Mouse (Mus musculus) urinary bladder, postnatal 14 days (tissue): ENCODE data around the gene Prss57.
A peak's percentile ranks its signal among the peaks of the same experiment; 100 is the strongest.

ENCODE experiments used
- DNase-seq: peaks from one replicate; pipeline ENCODE4 v3.0.0; 2021; ENCODE audit warnings: low spot score

The Prss57 gene

DNA sequence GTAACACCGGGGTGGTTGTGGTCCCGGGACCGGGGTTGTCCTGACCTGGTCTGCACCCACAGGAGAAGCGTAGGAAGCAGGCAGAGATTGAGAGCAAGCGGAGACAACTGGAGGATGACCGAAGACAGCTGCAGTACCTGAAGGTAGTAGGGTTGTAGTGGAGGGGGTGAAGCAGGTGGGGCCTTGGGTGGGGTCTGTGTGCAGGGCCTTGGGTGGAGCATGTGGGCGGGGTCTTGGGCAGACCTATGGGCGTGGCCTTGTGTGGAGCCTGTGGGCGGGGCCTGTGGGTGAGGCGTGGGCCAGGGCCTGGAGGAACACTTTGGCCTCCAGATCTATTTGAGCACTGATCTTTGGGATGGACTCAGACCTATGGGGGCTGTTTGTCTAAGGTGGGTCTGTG, 16.2 kb upstream of the Prss57 start:
- DNase-seq = no peak

DNA sequence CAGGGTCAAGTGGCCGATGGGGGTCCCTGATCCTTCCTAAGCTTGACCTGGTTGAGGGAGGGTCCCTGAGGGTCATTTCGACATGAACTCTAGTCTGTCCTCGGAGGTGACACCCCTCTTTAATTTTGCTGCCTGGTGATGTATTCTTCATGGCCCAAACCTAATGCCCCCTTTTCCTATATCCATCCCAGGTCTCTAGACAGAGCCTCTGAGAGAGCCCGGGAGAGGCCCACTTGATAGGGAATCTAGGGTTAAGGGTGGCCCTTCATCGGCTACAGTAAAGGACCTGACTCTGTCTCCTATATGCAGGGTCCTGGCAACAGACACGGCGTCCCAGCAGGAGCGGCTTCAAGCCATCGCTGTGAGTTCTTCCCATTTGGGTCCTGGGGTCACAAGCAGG, 15.6 kb upstream of the Prss57 start:
- no peak for DNase-seq

DNA sequence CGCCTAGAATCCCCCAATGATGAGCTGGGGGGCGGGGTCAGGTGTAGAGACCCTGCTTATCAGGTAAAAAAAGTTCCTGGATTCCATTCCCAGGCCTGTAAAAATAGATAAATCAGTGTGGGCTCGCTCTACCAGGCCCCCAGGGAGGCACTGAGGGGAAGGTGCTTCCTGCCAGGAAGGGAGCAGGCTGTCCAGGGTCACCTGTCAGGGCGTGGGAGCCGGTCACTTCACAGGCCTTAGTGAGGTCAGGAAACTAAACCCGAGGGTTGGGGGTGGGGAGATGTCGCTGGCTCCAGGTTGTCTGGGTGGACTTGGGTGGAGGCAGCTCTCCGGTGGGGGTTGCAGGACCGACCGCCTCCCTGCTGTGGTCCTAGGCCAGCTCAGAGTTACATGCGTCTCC, 14.9 kb upstream of the Prss57 start:
- no peak for DNase-seq

DNA sequence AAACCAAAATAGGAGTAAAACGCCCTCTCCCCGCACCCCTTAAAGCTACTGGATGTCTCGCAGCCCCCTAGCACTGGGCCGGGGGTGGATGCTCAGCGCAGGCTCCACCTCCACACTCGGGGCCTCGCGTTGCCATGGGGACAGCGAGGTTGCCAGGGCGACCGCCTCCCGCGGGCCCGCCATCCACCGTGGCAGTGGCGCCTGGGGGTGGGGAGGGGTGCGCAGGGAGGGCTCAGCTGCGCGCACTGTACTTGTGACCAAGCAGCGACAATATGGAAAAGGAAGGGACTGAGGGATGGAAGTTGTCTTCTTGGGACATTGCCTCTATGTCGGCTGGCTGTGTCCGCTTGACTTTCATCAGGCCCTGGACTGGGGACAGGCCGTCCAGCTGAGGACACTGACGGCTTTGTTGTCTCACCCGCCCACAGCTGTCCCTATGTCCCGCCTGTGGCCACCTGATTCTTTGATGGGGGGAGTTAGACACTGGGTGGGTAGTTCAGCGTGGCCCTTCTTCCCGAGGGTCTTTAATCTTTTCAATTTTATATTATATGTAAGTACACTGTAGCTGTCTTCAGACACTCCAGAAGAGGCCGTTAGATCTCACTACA, 13.1 kb upstream of the Prss57 start:
- no peak for DNase-seq

GRCm38 (mm10) chr10:79802331-79802971, 11.7 kb upstream of the Prss57 start:
- peak; percentile 66 for DNase-seq

GRCm38 (mm10) chr10:79801837-79802236, 11.1 kb upstream of the Prss57 start:
- DNase-seq = no peak

DNA sequence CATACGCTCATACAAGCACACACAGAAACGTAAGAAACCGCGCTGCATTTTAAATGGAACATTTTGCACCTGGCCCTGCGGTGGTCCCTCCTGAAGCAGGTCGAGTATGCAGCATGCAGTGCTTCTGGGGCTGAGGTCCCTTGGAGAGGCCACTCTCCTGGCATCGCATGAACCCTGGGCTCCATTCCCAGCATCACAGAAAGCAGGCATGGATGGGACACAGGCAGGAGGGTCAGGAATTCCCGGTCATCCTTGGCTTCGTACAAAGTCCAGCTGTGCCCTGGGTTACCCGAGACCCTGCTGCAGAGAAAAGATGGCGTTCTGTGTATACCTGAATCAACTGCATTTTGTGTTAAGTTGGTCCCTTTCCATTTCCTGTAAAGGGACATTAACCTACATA, 9.7 kb upstream of the Prss57 start:
- DNase-seq = no peak

DNA sequence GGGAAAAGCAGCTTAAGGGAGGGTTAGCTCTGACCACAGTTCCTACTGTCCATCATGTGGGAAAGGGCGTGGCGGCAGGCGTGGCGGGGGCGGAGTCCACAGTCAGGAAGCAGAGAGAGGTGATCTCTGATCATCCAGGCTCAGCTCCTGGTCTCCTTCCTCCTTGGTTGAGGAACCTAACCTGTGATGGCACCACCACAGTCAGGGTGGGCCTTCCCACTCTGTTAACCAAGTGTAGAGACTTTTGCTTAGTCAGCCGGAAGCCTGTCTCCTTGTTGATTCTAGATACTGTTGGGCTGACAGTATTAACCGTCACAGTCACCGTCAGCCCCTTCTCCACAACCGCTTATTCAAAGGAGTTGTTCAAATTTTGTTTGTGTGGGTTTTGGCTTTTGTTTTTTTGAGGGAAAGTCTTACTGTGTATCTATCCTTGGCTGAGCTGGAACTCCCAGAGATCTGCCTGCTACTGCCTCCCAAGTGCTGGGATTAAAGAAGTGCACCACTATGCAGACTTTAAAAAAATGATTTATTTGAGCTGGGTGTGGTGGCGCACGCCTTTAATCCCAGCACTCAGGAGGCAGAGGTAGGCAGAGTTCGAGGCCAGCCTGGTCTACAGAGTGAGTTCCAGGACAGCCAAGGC, 7.6 kb upstream of the Prss57 start:
- no peak for DNase-seq

DNA sequence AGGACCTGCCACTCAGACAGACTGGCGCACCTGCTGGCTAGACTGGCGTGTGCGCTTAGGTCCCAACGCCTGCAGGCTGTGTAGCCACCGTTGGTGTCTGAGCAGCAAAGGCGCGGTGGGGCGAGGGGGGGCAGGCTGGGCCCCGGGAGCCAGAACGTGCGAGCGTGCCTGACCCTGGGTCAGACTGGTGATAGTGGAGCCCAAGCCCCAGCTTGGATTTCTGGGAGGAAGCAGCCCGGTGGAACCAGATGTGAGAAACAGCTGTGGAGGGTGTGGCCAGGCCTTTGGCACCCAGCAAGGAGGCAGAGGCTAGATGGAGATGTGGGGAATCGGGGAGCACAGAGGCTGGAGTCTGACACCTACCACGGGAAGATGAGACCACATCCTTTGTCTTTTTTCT, 6.6 kb upstream of the Prss57 start:
- DNase-seq = no peak

DNA sequence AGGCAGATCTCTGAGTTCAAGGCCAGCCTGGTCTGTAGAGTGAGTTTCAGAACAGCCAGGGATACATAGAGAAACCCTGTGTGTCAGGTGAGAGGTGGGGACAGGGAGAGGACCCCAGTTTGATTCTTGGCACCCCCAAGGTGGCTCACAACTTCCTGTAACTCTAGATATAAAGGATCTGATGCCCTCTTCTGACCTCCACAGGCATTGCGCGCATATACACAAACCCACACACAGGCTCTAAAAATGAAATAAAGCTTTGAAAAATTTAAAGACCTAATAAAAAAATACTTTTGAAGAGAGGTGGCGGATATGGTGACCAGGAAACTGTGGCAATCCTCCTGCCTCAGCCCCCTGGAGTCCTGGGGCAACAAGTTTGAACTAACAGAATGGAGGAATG, 5.1 kb upstream of the Prss57 start:
- DNase-seq = no peak

GRCm38 (mm10) chr10:79794491-79794931, 3.8 kb upstream of the Prss57 start:
- DNase-seq = peak; percentile 81

DNA sequence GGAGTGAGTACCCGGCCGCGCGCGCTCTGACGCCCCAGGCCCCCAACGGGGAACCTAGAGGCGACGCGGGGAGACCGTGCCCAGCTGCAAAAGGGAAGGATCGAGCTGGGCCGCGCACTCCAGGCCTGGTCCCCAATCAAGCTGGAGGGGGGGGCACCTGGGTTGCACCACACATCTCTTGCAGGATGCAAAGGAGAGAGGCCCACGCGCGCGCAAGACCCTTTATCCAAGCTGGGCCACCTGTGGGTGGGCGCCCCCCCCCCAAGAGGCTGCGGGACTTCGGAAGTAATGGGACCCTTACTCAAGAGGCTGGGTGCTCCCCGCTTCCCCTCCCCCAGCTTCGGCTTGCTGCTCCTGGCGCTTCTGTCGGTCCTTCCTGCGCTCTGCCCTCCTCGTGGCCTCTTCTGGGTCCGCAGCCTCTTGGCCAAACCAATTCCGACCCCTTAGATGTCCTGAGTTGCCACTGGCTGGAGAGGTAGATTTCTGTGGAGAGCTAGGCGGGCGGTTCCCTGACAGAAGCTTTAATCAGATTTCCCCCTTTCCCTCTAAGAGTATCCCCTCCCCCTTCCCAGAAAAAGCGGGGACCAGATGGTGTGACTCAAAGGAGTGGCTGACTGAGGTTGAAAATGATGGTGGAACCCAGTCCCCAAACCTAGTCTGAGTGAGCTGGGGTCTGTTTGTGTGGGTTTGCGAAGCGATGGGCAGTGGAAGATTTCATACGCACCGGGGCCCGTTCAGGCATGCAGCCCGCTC, 3.2 kb upstream of the Prss57 start:
- DNase-seq = no peak

DNA sequence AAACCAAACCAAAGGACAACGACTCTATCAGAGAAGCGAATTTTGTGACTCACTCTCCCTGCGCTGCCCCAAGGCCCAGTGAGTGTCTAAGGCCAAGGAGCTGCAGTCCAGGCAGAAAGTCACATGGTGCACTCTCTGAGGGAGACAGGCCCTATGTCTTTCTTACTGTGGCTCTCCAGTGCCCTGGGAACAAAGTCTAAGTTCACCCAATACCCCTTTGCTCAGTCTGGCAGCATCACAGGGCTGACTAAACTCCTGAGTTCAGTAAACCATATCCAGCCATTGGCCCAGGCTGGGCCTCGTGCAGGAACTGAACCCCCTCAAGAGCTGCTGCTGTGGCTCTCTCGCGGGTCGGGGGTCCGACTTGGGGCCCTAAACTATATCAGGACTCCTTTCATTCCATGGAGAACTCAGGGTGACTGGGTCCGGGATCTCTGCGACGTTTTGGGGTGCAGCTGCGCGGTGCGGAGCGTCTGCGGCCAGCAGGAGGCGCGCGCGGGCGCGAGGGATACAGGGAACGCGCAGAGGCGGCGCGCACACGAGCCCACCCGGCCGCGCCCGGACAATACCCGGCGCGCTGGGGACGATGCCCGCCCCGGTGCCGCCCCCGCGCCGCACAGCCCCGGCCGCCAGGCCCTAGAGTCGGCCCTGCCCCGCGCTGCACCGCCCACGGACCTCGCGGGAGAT, 2.4 kb upstream of the Prss57 start, which contains the start of gene Palm:
Gene Palm, plus strand, starts transcription at position 522 of the 687 bp plus-strand sequence.
- peak; percentile 78 for DNase-seq

- DNase-seq = no peak
These were observed 1.7 kb upstream of the Prss57 start for GRCm38 (mm10) chr10:79792339-79793040.

DNA sequence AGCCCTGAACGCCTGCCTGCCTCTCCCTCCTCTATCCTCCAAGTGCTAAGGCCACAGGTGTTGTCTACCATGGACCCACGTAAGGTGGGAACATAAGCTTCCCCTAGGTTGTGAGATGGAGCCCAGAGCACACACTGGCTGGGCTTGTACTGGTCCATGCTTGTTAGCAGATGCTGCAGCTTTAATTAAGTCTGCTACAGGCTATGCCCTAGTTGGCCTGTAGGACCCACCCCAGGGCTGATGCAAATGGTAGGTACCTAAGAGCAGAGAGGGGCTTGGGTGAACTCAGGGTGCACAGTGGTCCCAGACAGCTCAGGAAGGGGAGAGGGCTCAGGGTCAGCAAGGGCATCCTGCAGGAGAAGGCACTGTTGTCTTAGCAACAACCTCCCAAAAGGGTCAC, 1.2 kb downstream of the Prss57 start:
- no peak for DNase-seq

- DNase-seq = peak; percentile 83
These were observed 2.2 kb downstream of the Prss57 start for GRCm38 (mm10) chr10:79788386-79789158.

- peak; percentile 47 for DNase-seq
These were observed 6.6 kb downstream of the Prss57 start for GRCm38 (mm10) chr10:79783920-79784800.

DNA sequence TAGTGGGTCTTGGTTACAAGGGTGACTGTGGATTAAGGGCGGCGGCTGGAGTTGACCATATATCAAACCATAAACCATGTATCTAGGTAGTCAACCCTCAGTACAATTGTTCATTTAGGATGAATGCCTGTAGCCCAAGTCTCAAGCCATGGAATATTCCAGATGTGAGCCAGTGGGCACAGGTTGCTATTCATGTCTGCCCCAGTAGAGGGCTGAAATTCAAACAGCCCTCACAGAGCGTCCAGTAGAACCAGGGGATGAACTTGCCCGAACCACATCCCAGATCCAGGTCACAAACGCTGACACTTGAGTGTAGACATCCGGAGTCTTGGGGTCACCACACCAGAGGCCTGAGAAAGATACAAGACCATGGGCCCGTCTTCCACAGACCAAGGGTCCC, 7.7 kb downstream of the Prss57 start:
- DNase-seq = no peak

DNA sequence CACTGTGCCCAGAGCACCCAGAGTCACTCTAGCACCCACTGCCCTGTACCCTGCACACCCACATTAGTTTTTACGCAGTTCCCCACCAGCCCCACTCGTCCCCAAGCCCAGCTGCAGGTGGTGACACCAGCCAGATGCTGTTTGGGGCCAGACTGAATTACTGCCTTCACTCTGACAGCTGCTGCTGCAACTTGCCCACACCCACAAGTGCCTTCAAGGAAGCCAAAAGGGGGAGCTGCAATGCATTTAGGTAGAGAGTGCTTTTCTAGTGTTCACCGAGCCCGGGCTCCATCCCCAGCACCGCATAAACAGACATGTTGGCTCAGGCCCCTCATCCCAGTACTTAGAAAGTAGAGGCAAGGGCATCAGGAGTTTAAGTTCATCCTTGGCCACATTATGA, 8.8 kb downstream of the Prss57 start:
- no peak for DNase-seq

- DNase-seq = no peak
These were observed 9.6 kb downstream of the Prss57 start for GRCm38 (mm10) chr10:79781139-79781538.
